In genomic region chr8:83955106-83955957, GRCm38 (mm10) we compare ENCODE assay signal across 7 mouse cellular contexts. TPM values are rescaled to one million over a fixed set of nuclear protein-coding genes. Genes with fewer than 3 reads are reported as not detected.
DNase-seq lines count a peak whose midpoint lies in the region; ATAC-seq lines count a peak whose summit lies in the region.

Gene Gm10644 (minus strand): TSS chr8:83955205.
Gene Asf1b (plus strand): TSS chr8:83955507.

- H3K9ac ChIP-seq in intestine, embryonic 16.5 days (ENCODE audit: low read depth, low read length), result peak within 1 kb of the TSS; percentile 74
- H3K9ac ChIP-seq in midbrain, embryonic 11.5 days (ENCODE audit: low read length), result peak within 1 kb of the TSS; percentile 58

- under 1% methylated on average over 74 of the region's 75 CpGs for WGBS in intestine, embryonic 16.5 days
- under 1% methylated on average over 73 of the region's 75 CpGs for WGBS in midbrain, embryonic 11.5 days

- DNase-seq in adrenal gland, adult 8-10 months, result peak; percentile 99
- DNase-seq in embryo, embryonic 9.5 days (ENCODE audit: extremely low spot score), result peak; percentile 99
- DNase-seq in gastrocnemius, postnatal 4 days (ENCODE audit: low spot score in 2 of 2), result peak; percentile 88 to 97
- peak; percentile 97 for DNase-seq in left cerebral cortex, postnatal 36 days (ENCODE audit: low spot score in 2 of 2)
- DNase-seq in midbrain, embryonic 11.5 days (ENCODE audit: low spot score, missing footprints), result peak; percentile 100
- peak; percentile 98 for DNase-seq in skeletal muscle tissue, adult 2 months (ENCODE audit: low read depth, low spot score)

- H3K27ac ChIP-seq in intestine, embryonic 16.5 days (ENCODE audit: low read length), result peak within 1 kb of the TSS; percentile 4; the same call in 1 of the 2 replicates
- H3K27ac ChIP-seq in midbrain, embryonic 11.5 days (ENCODE audit: low read depth, low read length), result no peak within 1 kb of the TSS

- ATAC-seq in intestine, embryonic 16.5 days, result peak; percentile 99
- peak; percentile 100 for ATAC-seq in midbrain, embryonic 11.5 days (ENCODE audit: low FRiP score)

- no peaks in the 10 kb centered on the region for H3K27me3 ChIP-seq in intestine, embryonic 16.5 days (replicated peaks; ENCODE audit: control insufficient read depth, insufficient read depth, low read length)
- H3K27me3 ChIP-seq in midbrain, embryonic 11.5 days (ENCODE audit: control insufficient read depth, insufficient read depth, low read length), result no peaks in the 10 kb centered on the region

- peak within 1 kb of the TSS; percentile 92 for H3K4me2 ChIP-seq in intestine, embryonic 16.5 days (ENCODE audit: low read depth, low read length)
- H3K4me2 ChIP-seq in midbrain, embryonic 11.5 days, result peak within 1 kb of the TSS; percentile 67

- no peaks in the 10 kb centered on the region for H3K9me3 ChIP-seq in intestine, embryonic 16.5 days (ENCODE audit: control insufficient read depth, low read length)
- no peaks in the 10 kb centered on the region for H3K9me3 ChIP-seq in midbrain, embryonic 11.5 days (ENCODE audit: control insufficient read depth, low read length)

- intact Hi-C loops in left cerebral cortex, postnatal 36 days (cut with DNase I), result loop anchor here (1.0 to 10.0 kb wide), 4 partner anchors 17 to 231 kb away; partner anchors contain the start of gene Prkaca

- peak within 1 kb of the TSS; percentile 78 for H3K4me3 ChIP-seq in intestine, embryonic 16.5 days (ENCODE audit: low read length)
- peak within 1 kb of the TSS; percentile 51 for H3K4me3 ChIP-seq in midbrain, embryonic 11.5 days (ENCODE audit: low read depth, low read length)

- H3K36me3 ChIP-seq in intestine, embryonic 16.5 days (ENCODE audit: control insufficient read depth, insufficient read depth, low read length), result no peaks in the 10 kb centered on the region
- no peaks in the 10 kb centered on the region for H3K36me3 ChIP-seq in midbrain, embryonic 11.5 days (ENCODE audit: control insufficient read depth, insufficient read depth, low read length)

- H3K4me1 ChIP-seq in intestine, embryonic 16.5 days (ENCODE audit: control insufficient read depth, insufficient read depth, low read length), result peaks cover 10% of the 10 kb centered on the region
- H3K4me1 ChIP-seq in midbrain, embryonic 11.5 days (ENCODE audit: control insufficient read depth, insufficient read depth, low read length), result peaks cover 10% of the 10 kb centered on the region

RNA-seq across cellular contexts. Expression of gene Gm10644, which starts in this region (rescaled TPM):
- total RNA-seq in adrenal gland, adult 8-10 months (2022), result 1 to 10 TPM; 1.5 to 2.2 (median 1.9) TPM
- under 1 TPM; 0.22 to 0.23 TPM for total RNA-seq in gastrocnemius, postnatal 4 days (2021)
- 0.39 TPM in 2 replicates for polyA plus RNA-seq in intestine, embryonic 16.5 days (2015; fragmentation: Nextera tagmentation; extraction: Ambion mirVana)
- total RNA-seq in left cerebral cortex, postnatal 36 days (2021), result under 1 TPM; 0.25 to 0.54 TPM
- 0.61 and 0.81 TPM in 2 replicates for polyA plus RNA-seq in midbrain, embryonic 11.5 days (2014; fragmentation: Nextera tagmentation; extraction: Ambion mirVana)

RNA-seq across cellular contexts. Expression of gene Asf1b, which starts in this region (rescaled TPM):
- total RNA-seq in adrenal gland, adult 8-10 months (2022), result 1 to 10 TPM; 1.1 to 2.7 (median 1.8) TPM
- total RNA-seq in gastrocnemius, postnatal 4 days (2021), result 10 to 100 TPM; 14.9 to 17.2 TPM
- 50.4 and 61.7 TPM in 2 replicates for polyA plus RNA-seq in intestine, embryonic 16.5 days (2015; fragmentation: Nextera tagmentation; extraction: Ambion mirVana)
- under 1 TPM; 0.39 to 0.48 TPM for total RNA-seq in left cerebral cortex, postnatal 36 days (2021)
- 92.5 and 96.5 TPM in 2 replicates for polyA plus RNA-seq in midbrain, embryonic 11.5 days (2014; fragmentation: Nextera tagmentation; extraction: Ambion mirVana)

Comparison
In these comparisons a context has a peak if more than half of its experiments do, and no peak if none do; other contexts are left out.
1. RNA of gene Asf1b (total RNA-seq): 14.9 to 17.2 TPM in gastrocnemius, postnatal 4 days; 1.1 to 2.7 TPM in adrenal gland, adult 8-10 months and 0.39 to 0.48 TPM in left cerebral cortex, postnatal 36 days; every median in the first group is over 4 times any median in the second.
2. Peak in DNase-seq in left cerebral cortex, postnatal 36 days; RNA of the genes that start here not detected or under 1 TPM.
3. Peak in every context shown above with its lines, with median percentiles within 50 percentile points of each other: DNase-seq.